Mouse (Mus musculus): ENCODE results near the gene Tcf25.

Tcf25 gene

DNA sequence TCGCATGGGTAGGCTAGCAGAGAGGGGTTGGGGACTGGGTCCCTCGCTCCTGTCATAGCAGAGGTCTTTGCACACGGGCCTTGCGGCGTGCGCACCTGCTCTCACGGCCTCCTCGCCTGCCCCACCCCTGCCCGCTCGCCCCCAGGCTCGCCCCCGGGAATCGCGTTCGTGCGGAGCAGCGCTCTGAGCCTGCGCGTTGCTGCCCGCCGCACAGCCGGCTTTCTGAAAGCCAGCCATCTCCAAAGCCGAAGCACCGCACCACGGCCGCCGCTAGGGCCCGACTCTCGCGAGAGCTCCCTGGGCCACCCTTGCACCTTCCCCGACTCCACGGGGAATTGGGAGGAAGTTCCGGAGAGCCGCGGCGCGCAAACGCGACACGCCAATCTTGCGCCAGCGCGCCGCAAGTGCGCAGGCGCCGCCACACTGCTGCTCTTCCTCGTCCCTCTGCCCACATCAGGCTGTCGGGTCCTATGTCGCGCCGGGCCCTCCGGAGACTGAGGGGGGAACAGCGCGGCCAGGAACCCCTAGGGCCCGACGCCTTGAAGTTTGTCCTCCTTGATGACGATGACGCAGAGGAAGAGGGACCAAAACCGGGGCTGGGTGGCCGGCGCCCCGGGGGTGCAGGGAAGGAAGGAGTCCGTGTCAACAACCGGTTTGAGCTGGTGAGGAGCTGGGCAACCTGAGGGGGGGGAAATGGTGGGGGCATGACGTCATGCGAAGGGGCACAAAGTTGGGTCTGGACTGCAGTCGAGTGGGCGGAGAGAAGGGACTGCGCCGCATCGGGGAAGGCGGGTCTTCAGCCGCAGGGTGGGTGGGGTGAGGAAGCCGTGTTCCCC is at the start of gene Tcf25:
Gene Tcf25, plus strand, starts transcription at position 351 of the 836 bp plus-strand sequence.
- peak; percentile 97 for DNase-seq (ENCODE audit: low spot score)

DNA sequence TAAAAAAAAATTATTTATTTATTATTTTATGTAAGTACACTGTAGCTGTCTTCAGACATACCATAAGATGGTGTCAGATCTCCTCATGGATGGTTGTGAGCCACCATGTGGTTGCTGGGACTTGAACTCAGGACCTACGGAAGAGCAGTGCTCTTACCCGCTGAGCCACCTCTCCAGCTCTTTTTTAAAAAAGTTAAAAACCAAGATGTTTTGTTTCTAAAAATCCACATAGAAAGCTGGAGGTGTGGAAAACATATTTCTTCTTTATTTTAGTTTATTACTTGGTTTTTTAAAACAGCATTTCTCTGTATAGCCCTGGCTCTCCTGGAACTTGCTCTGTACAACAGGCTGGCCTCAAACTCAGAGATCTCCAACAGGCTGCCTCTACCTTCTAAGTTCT is 45.0 kb upstream of the Tcf25 start:
- DNase-seq (ENCODE audit: low spot score), result no peak

DNA sequence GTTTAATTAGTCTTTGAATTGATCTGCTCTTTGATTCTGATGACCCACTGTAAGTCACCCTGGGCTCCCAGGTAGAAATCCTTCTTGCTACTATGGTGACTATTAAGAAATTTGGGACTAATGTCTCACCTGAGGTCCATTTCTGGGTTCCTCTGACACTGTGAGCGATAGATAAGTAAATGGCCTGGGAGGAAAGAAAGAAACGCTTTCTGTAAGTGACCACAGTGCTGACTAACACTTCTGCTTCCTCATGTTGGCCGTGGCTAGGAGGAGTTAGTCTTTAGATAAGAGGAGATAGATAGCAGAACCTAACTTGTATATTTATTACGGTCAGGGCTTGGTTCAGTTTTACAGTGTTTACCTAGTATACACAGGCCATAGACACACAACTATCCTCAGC is 44.2 kb upstream of the Tcf25 start:
- no peak for DNase-seq (ENCODE audit: low spot score)

DNA sequence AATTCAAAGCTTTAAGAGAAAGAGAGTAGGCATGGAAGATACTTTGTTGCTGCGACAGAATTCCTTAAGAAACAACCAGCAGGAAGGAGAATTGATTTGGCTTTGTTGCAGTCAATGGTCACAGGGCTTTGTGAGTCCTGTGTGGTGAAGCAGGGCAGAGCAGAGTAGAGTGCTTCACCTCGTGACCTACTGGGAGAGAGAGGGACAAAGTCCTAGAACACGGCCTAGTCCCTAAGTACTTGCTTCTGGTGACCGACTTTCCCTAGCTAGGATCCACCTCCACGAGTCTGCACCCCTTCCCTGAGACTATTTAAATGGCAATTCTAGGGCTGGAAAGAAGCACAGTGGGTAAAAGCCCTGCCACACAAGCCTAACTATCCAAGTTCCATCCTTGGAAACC is 43.6 kb upstream of the Tcf25 start:
- DNase-seq (ENCODE audit: low spot score), result no peak

DNA sequence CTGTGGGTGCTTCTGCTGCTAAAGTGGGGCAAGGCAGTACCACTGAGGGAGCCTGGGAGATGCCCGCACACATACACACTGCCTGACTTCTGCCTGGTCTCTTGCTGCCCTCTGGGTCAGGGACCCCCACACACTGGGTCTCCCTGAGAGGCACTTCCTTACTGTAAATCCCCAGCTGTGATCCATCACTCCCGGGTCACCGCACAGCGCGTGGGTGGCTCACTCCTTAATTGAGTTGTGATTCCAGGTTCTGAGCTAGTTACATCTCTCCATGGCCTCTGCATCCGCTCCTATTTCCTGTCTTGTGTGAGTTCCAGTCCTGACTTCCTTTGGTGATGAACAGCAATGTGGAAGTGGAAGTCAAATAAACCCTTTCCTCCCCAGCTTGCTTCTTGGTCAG is 42.9 kb upstream of the Tcf25 start:
- DNase-seq (ENCODE audit: low spot score), result no peak

DNA sequence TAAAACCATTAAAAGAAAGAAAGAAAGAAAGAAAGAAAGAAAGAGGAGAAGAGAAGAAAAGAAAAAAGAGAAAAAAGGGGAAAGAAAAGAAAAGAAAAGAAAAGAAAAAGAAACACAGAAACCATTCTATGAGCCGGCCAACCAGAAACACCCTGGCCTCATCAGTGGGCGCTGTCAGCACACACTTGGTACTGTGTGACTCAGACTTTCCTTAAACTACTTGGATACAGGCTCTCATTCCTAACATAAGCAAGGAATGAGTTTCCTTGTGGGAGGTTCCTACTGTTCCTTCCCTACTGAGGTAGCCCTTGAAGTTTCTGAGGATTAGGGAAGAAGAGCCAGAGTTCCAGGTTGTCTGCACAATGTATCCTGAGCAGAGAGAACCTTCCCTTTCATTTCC is 42.3 kb upstream of the Tcf25 start:
- no peak for DNase-seq (ENCODE audit: low spot score)

DNA sequence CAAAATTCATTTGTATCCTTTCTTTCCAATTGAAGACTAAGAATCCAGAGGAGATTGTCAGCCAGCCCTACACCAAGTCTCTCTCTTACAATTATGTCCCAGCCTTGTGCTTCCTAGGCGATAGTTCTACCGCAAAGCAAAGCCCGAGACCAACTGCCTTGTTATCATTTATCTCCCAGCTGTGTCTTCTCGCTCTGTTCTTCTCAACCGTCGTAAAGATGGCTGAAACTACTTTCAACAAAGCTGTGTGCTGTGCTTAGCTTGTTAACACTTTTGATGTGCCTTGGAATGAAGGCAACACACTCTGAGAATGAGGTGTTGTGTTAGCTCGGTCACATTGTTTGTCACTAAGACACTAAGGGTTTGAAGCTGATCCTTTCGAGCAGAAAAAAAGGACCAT is 41.7 kb upstream of the Tcf25 start:
- no peak for DNase-seq (ENCODE audit: low spot score)

DNA sequence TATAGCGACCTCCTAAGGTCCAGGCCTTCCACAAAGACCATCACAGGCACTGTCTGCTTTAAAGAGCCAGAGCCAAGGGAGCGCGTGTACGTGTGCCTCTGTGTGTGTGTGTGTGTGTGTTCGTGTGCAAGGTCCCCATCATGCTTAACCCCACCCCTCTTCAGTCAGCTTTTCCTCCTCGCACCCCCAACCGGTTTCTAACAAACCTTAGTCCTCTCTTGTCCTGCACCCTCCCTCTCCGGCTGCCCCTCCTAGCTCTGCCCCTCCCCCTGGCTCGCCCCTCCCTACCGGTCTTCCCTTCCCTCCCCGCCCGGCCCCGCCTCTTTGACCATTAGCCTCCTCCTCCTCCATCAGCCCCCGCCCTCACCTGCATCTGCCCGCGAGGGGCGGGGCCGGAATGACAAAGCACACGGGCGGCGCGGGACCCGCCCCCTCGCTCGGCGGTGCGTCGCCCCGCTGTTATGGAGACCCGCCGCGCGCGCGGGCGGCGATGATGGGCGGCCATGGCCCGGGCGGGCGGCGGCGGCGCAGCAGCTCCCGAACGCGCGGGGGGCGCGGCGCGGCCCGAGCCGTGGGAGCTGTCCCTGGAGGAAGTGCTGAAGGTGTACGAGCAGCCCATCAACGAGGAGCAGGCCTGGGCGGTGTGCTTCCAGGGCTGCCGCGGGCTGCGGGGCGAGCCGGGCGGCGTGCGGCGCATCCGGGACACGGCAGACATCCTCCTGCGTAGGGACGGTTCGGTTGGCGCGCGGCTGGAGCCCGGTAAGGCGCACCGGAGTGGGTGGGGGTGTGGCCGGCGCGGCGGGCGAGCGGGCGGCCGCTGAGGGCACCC is 41.1 kb upstream of the Tcf25 start, which contains the start of gene Spire2:
Gene Spire2, plus strand, starts transcription at position 452 of the 829 bp plus-strand sequence.
- DNase-seq (ENCODE audit: low spot score), result peak; percentile 85

DNA sequence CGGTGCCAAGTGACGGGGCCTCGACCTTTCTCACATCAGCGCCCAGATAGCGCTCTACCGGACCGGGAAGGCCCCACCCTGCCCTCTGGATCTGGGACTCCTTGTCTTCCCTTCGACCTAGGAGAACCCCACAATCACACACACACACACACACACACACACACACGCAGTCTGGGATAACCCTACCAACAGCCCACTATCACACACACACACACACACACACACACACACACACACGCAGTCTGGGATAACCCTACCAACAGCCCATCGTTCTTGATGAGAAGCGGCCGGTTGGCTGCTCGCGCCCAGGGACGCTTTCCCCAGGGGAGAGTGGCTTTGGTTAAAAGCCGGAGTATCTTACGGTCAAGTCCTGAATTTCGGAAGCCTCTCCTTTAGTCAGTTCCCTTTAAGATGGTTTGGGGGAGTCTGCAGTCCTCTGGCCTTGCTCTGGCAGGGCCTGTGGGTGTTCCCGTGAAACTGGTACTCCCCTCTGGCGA is 40.4 kb upstream of the Tcf25 start:
- peak; percentile 43 for DNase-seq (ENCODE audit: low spot score)

DNA sequence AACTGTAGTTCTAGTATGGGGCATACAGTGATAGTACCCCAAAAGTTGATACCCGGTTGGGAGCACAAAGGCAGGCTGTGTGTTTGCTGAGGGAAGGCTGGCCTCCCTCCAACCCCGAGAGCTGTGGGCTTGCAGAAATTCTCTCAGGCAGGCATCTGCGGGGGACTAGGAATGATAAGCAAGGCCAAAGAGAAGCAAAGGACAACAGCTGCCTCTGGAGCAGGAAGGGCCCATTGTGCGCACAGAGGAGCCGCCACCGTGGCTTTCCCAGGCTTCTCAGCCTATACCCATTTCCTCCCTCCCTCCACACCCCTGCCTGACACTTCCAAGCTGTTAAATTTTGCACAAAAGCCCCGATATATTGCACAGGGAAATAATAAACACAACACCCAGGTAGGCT is 39.7 kb upstream of the Tcf25 start:
- no peak for DNase-seq (ENCODE audit: low spot score)

DNA sequence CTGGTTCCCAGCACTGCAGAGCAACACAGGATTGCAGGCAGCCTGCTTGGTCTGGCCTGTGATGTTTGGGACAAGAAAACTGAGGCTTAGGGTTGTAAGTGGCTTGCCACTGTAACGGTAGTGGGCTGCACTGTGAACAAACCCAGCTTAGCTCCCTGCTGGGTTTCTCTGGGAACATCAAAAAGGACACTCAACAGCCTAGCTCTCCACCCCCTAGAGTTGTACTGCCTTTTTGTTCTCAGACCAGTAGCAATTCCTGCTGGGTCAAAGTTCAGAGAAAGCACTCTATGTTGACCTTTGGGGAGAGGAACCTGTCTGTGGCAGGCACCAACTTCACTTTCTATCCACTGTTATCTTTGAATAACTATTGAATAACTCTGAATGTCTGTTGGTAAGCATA is 39.1 kb upstream of the Tcf25 start:
- DNase-seq (ENCODE audit: low spot score), result no peak

DNA sequence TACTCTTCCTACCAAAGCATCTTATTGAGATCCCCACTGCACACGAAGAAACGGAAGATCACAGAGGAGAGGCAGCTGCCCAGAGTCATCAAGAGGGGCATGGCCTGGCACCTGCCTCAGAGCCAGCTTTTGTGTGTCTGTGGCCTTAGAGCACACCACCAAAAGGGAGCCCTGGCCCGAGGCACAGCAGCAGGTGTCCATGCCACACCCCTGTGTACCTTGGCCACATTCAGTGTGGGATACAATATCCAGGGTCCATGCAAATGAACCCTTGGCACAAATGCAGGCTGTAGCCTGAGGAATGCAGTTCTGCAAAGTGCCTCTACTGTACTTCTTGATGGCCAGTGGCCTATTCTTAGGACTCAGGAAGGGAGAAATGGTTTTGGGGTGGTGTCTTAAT is 36.1 kb upstream of the Tcf25 start:
- no peak for DNase-seq (ENCODE audit: low spot score)

DNA sequence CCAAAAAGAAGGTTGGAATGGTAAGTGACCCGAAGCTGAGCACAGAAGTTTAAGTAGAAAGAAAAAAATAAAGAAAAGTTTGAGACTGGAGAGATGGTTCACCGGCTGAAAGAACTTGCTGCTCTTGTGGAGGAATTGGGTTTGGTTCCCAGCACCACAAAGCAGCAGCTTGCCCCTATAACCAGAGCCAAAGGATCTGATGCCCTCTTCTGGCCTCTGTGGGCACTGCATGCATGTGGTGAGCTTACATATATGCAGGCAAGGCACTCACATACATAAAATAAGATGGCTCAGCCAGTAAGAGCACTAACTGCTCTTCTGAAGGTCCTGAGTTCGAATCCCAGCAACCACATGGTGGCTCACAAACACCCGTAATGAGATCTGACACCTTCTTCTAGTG is 33.5 kb upstream of the Tcf25 start:
- DNase-seq (ENCODE audit: low spot score), result no peak

DNA sequence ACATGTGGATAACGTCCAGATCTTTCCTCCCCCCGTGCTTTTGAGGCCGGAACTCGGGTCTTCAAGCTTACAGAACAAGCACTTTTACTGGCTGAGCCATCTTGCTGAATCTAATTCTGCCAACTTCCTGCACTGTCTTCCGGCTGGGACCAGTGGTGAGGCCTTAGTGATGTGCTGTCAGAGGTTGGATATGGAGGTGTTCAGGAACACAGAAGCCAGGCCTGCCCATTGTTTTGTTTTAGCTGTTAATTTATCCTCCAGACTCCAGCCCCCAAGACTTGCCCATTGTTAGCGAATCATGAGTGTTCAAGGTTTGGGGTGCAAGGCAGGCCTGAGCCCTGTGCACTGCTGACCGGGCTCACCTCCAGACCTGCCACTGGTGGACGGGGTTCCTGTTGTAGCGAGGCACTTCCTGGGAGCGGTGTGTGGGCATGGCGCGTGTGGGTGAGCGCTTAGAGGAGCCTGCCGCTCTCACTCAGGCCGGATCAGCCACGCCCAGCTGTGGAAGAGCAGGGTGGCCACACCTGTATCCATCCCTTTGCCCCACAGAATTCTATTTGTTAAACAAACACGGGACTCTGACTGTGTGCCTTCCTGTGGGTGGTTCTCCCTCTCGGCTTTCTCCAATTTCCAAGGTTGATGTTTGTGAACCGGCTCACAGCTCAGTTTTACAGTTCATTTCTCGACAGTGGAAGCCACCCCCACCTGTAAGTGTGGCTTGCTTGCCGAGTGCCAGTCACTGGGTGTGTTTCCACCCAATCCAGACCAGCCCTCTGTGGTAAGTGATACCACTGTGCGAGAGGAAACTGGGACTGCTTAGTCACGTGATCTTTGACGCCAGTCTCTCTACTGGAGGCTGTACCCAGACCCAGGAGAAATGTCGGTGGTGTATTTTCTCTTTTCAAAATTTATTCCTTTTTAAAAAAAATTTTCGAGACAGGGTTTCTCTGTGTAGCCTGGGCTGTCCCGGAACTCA is 32.2 kb upstream of the Tcf25 start:
- DNase-seq (ENCODE audit: low spot score), result no peak

DNA sequence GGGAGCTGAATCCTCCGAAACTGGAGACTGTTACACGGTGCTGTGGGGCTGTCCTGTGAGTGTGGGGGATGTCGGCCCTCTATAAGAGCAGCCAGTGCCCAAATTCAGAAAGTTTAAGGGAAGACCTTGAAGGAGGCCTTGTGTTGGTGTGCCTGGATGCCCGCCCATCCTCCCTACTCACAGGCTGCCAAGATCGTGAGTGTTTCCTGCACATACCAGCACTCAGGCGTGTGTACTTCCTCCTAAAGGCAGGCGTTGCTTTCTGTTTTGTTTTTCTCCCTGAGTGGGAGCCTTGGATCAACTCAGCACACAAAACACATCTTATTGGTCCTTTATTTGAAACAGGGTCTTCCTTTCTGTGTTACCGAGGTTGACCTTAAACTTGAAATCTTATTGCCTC is 31.3 kb upstream of the Tcf25 start:
- DNase-seq (ENCODE audit: low spot score), result no peak

DNA sequence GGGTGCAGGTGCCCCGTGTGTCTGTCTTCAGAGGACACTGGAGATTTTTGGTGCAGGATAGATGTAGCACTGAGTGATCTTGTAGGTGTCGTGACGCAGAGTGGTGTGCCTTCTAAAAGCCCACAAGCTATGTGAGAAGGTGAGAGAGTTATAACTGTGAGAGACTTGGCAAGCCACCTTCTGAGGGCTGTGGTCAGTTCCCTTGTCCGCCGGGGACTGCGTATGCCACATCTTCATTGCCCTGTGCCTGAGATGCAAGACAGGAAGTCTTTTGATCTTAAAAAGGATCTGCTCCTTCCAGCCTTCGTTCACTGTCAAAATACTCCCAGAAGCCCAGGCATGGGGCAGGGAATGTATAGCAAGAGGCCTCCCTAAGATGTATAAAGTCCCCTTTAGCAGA is 30.6 kb upstream of the Tcf25 start:
- DNase-seq (ENCODE audit: low spot score), result no peak

DNA sequence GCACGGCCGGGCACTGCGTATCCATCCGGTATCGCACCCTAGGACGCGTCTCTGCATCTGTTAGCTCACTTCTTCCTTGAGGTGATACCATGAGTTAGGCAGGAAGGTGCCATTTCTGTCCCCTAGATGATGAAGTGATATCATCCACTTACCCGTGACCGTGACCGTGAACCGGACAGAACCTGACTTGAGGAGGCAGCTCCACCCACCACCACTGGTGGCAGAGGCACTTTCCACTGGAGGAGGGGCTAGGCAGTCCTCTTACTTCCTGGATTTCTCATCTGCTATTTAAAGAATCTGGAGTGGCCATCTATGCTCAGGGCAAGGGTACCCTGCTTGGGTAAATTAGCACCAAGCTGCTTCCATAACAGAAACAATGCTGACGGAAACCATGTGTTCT is 30.1 kb upstream of the Tcf25 start:
- DNase-seq (ENCODE audit: low spot score), result no peak

DNA sequence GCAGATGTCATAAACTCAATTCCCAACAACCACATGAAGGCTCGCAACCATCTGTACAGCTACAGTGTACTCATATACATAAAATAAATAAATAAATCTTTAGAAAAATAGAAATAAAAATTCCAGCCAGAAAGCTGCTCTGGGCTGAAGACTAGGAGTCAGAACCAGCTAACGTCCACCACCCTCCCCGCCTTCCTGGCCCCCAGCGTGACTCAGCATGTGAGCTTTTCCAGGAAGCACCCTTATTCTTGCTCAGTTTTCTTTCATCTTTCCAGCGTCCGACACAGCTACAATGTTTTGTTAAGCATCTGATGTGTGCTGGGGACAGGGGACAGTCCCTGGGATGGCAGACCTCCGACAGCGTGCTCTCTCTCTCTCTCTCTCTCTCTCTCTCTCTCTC is 28.4 kb upstream of the Tcf25 start:
- DNase-seq (ENCODE audit: low spot score), result no peak

DNA sequence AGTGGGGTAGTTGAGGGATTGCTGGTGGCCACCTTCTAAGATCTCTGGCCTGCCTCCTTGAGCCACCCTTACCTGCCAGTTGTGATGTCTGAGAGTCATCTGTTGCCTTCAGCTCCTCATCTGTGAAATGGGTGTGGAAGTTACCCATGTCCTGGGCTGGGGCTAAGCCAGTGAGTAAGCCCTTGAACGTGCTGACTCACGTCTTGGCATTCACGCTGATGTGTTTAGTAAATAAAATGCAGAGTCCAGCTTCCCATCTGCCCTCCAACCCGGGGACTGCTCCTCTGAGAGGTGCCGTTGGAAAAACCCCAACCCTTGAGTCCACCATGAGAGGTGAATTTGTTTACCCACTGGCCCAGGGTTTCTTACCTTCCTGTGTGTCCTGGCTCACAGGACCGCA is 27.7 kb upstream of the Tcf25 start:
- no peak for DNase-seq (ENCODE audit: low spot score)

DNA sequence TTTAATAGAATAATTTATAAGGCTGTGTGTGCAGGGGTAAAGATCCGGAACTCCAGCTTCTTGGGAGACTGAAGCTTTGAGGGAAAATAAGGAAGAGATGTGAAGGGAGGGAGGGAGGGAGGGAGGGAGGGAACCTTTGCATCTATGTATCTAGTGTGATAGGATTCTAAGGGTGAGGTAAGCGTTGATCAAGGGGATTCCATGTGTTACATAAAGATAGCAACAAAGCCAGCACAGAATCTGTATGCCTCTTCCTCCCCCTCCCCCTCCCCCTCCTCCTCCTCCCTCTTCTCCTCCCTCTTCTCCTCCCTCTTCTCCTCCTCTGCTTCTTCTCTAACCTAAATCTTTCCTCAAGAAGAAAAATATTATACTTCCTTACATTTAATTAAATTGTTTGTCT is 26.3 kb upstream of the Tcf25 start:
- no peak for DNase-seq (ENCODE audit: low spot score)

DNA sequence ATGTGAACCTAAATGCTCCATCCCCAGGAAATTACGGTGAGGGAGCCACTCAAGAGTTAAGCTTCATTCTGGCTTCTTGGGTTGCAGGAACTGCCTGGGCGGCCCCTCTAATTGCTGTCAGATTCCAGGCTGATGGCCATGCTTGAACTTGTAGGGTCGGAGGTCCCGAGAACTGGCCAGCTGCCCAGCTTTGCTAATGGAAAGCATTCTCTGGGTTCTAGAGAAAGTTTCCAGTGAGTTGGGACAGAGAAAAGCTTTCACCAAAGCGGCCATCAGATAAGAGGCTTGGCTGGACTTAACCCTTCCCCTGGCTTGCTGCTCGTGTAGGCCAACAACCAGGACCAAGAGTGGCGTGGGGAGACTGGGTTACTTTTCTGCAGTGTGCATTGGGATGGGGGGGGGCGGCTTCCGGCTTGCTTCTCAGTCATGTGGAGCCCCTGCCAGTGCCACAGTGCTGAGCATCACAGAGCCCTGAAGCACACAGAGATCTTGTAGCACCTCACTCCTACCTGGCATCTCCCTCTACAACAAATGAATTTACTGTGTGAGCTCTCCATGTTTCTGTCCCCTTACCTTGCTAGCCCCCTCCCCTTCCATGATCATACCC is 25.2 kb upstream of the Tcf25 start:
- peak; percentile 48 for DNase-seq (ENCODE audit: low spot score)

DNA sequence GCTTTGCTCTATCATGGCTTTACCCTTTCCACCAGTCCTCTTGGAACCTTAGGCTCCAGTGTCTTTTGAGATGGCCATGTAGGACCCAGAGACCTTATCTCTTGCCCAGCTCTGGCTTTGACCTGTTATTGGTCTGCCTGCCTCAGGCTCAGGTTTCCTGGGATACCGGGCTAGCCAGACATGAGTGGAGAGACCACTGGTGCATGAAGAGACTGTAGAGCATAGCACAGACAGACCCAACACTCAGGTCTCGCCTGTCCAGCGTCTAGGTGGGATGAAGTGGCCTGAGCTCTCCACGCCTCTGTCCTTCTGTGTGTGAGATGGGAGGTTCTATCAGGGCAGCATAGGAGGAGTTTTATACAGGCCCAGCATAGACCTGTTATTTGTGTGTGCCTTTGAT is 24.5 kb upstream of the Tcf25 start:
- no peak for DNase-seq (ENCODE audit: low spot score)
